Mouse (Mus musculus) cortical plate, adult 2 months (tissue): ENCODE measurements at regions not wholly inside any gene's neighbourhood (a gene's known extent, or its start where the extent isn't known, plus 50 kb on each side); places are given as distances from the start of the nearest gene placed in this dataset.

Experiments
- H3K27ac ChIP-seq: fragments of 200-500 bp; 2 replicates; pipeline ENCODE4 v1.5.1; 2012; ENCODE audit warnings: low read length, control low read depth, inconsistent platforms; ENCODE audit not compliant: insufficient read depth
- H3K4me1 ChIP-seq: fragments of 200-500 bp; 2 replicates; pipeline ENCODE4 v1.6.1; 2011; ENCODE audit warnings: low read length; ENCODE audit not compliant: control insufficient read depth, insufficient read depth
- H3K4me3 ChIP-seq: fragments of 200-500 bp; 2 replicates; pipeline ENCODE4 v1.5.1; 2011; ENCODE audit warnings: mild to moderate bottlenecking, low read length, control low read depth; ENCODE audit not compliant: insufficient read depth
- CTCF ChIP-seq: fragments of 200-500 bp; IDR thresholded peaks from 2 replicates; pipeline ENCODE4 v1.5.1; 2011; ENCODE audit warnings: mild to moderate bottlenecking, control low read depth, low read length; ENCODE audit not compliant: insufficient read depth; ENCODE audit errors: extremely low read depth
- POLR2A ChIP-seq: fragments of 200-500 bp; IDR thresholded peaks from 2 replicates; pipeline ENCODE4 v1.6.1; 2011; ENCODE audit warnings: mild to moderate bottlenecking, low read length, control low read depth; ENCODE audit not compliant: insufficient read depth; ENCODE audit errors: extremely low read depth

- Histone ChIP-seq H3K4me3 (no peak overlapping the region), H3K4me1 (no peaks in the 10 kb centered on the region), H3K27ac (no peak overlapping the region)
- TF ChIP-seq CTCF: no peak
- no peak for TF ChIP-seq POLR2A
These were observed 373.3 kb downstream of the Lpin1 start for GRCm38 (mm10) chr12:16237498-16237897.

- Histone ChIP-seq H3K4me3 (no peak overlapping the region), H3K4me1 (peaks cover 2% of the 10 kb centered on the region; the same call in 1 of the 2 replicates), H3K27ac (no peak overlapping the region)
- TF ChIP-seq POLR2A (no peak), CTCF (no peak)
These were observed 377.2 kb downstream of the Lpin1 start for GRCm38 (mm10) chr12:16233559-16233958.

- H3K4me1 ChIP-seq: peaks cover 2% of the 10 kb centered on the region; the same call in 1 of the 2 replicates
- H3K4me3 ChIP-seq: no peak overlapping the region
- TF ChIP-seq CTCF (no peak), POLR2A (no peak)
These were observed 377.9 kb downstream of the Lpin1 start for GRCm38 (mm10) chr12:16232828-16233227.

GRCm38 (mm10) chr12:16232051-16232450 lies 378.7 kb downstream of the Lpin1 start:
- TF ChIP-seq POLR2A (no peak), CTCF (no peak)
- Histone ChIP-seq H3K4me3 (no peak overlapping the region), H3K27ac (no peak overlapping the region), H3K4me1 (peaks cover 2% of the 10 kb centered on the region; the same call in 1 of the 2 replicates)

More at GRCm38 (mm10) chr12:16232828-16233227, 377.9 kb downstream of the Lpin1 start:
- no peak overlapping the region for H3K27ac ChIP-seq

- H3K27ac ChIP-seq: no peak overlapping the region
- H3K4me3 ChIP-seq: no peak overlapping the region
- 0 out of 2 replicates have a peak, but pooled peaks have one; percentile 11 for TF ChIP-seq CTCF
- TF ChIP-seq POLR2A: no peak
- peaks cover 2% of the 10 kb centered on the region; the same call in 1 of the 2 replicates for H3K4me1 ChIP-seq
These were observed 379.7 kb downstream of the Lpin1 start for GRCm38 (mm10) chr12:16231093-16231492.

- Histone ChIP-seq H3K4me3 (no peak overlapping the region), H3K27ac (no peak overlapping the region), H3K4me1 (no peaks in the 10 kb centered on the region)
- TF ChIP-seq POLR2A (no peak), CTCF (no peak)
These were observed 385.3 kb downstream of the Lpin1 start for GRCm38 (mm10) chr12:16225428-16225827.

- Histone ChIP-seq H3K4me3 (no peak overlapping the region), H3K27ac (no peak overlapping the region), H3K4me1 (no peaks in the 10 kb centered on the region)
- TF ChIP-seq CTCF: no peak
- no peak for TF ChIP-seq POLR2A
These were observed 387.8 kb downstream of the Lpin1 start for GRCm38 (mm10) chr12:16222836-16223450.

GRCm38 (mm10) chr12:16222205-16222604 lies 388.6 kb downstream of the Lpin1 start:
- TF ChIP-seq CTCF: no peak
- TF ChIP-seq POLR2A: no peak
- H3K27ac ChIP-seq: no peak overlapping the region
- H3K4me3 ChIP-seq: no peak overlapping the region
- H3K4me1 ChIP-seq: no peaks in the 10 kb centered on the region

- Histone ChIP-seq H3K4me1 (no peaks in the 10 kb centered on the region), H3K27ac (no peak overlapping the region), H3K4me3 (no peak overlapping the region)
- TF ChIP-seq POLR2A (no peak), CTCF (no peak)
These were observed 389.6 kb downstream of the Lpin1 start for GRCm38 (mm10) chr12:16221142-16221541.

GRCm38 (mm10) chr12:16220561-16220960 lies 390.2 kb downstream of the Lpin1 start:
- no peak overlapping the region for H3K27ac ChIP-seq
- no peaks in the 10 kb centered on the region for H3K4me1 ChIP-seq
- H3K4me3 ChIP-seq: no peak overlapping the region
- TF ChIP-seq POLR2A (no peak), CTCF (no peak)

- TF ChIP-seq POLR2A: no peak
- no peak for TF ChIP-seq CTCF
- Histone ChIP-seq H3K4me1 (no peaks in the 10 kb centered on the region), H3K4me3 (no peak overlapping the region), H3K27ac (no peak overlapping the region)
These were observed 391.9 kb downstream of the Lpin1 start for GRCm38 (mm10) chr12:16218906-16219305.

- Histone ChIP-seq H3K27ac (no peak overlapping the region), H3K4me3 (no peak overlapping the region), H3K4me1 (peaks cover 2% of the 10 kb centered on the region; the same call in 1 of the 2 replicates)
- TF ChIP-seq POLR2A (no peak), CTCF (no peak)
These were observed 393.8 kb upstream of the Trib2 start for GRCm38 (mm10) chr12:16210553-16210952.
